Comparison of ENCODE assay signal across 31 mouse cellular contexts in genomic region chr7:134229899-134230298, GRCm38 (mm10). TPM values are rescaled to one million over a fixed set of nuclear protein-coding genes. Genes with fewer than 3 reads are reported as not detected.
DNase-seq lines count a peak whose midpoint lies in the region; ATAC-seq and TF ChIP-seq lines count a peak whose summit lies in the region.
"Had no signal": no experiment of that assay in that cellular context is flagged by ENCODE, and none has a peak within 500 bp of the region (broad histone marks: within the 10 kb centered on the region; RNA-seq: fewer than 3 reads in every experiment).

No protein-coding gene starts in this region.

- H3K27me3 ChIP-seq in hindbrain, embryonic 10.5 days (ENCODE audit: insufficient read depth, poor library complexity, severe bottlenecking), result peaks cover 21% of the 10 kb centered on the region
- H3K27me3 ChIP-seq in hindbrain, embryonic 12.5 days, result peaks cover 12% of the 10 kb centered on the region
- H3K27me3 ChIP-seq in liver, embryonic 11.5 days (replicated peaks; ENCODE audit: control insufficient read depth, insufficient read depth, low read length), result peaks cover 16% of the 10 kb centered on the region
- H3K27me3 ChIP-seq in liver, postnatal 0 days (ENCODE audit: insufficient read depth, low read length), result peaks cover 14% of the 10 kb centered on the region
- H3K27me3 ChIP-seq in liver, embryonic 12.5 days (replicated peaks), result peaks cover 18% of the 10 kb centered on the region

- H3K4me3 ChIP-seq in hindbrain, embryonic 10.5 days, result no peak overlapping the region
- no peak overlapping the region for H3K4me3 ChIP-seq in hindbrain, embryonic 12.5 days
- H3K4me3 ChIP-seq in liver, embryonic 11.5 days (ENCODE audit: low read depth, low read length), result no peak overlapping the region
- no peak overlapping the region for H3K4me3 ChIP-seq in liver, postnatal 0 days (ENCODE audit: low read depth, low read length)
- H3K4me3 ChIP-seq in embryonic fibroblast, embryonic 13.5 days (ENCODE audit: insufficient read depth, low read length), result no peak overlapping the region
- H3K4me3 ChIP-seq in liver, embryonic 12.5 days, result no peak overlapping the region
- H3K4me3 ChIP-seq: embryonic facial prominence, embryonic 12.5 days; gastrocnemius, adult 2 months; intestine, embryonic 15.5 days; megakaryocyte, embryonic 14.5 days; midbrain, embryonic 12.5 days; myocyte; neural tube, embryonic 13.5 days had no signal

- H3K9ac ChIP-seq in hindbrain, embryonic 12.5 days, result no peak overlapping the region
- H3K9ac ChIP-seq in liver, embryonic 11.5 days (ENCODE audit: low read depth, low read length), result no peak overlapping the region
- no peak overlapping the region for H3K9ac ChIP-seq in liver, postnatal 0 days (replicated peaks)
- H3K9ac ChIP-seq in liver, embryonic 12.5 days, result no peak overlapping the region
- H3K9ac ChIP-seq: embryonic facial prominence, embryonic 12.5 days; intestine, embryonic 15.5 days; midbrain, embryonic 12.5 days; neural tube, embryonic 13.5 days had no signal

- H3K27ac ChIP-seq in hindbrain, embryonic 10.5 days, result 0 out of 2 replicates have a peak overlapping the region, but pooled peaks have one; percentile 45
- no peak overlapping the region for H3K27ac ChIP-seq in hindbrain, embryonic 12.5 days
- peak overlapping the region; percentile 43; the same call in 1 of the 2 replicates for H3K27ac ChIP-seq in liver, embryonic 11.5 days (ENCODE audit: low read depth, low read length)
- no peak overlapping the region for H3K27ac ChIP-seq in liver, postnatal 0 days (ENCODE audit: low read depth)
- H3K27ac ChIP-seq in embryonic fibroblast, embryonic 13.5 days (ENCODE audit: insufficient read depth, low read length), result peak overlapping the region; percentile 56
- 0 out of 2 replicates have a peak overlapping the region, but pooled peaks have one; percentile 45 for H3K27ac ChIP-seq in liver, embryonic 12.5 days
- H3K27ac ChIP-seq: embryonic facial prominence, embryonic 12.5 days; gastrocnemius, adult 2 months; hindbrain, postnatal 0 days; intestine, embryonic 15.5 days; midbrain, embryonic 12.5 days; neural tube, embryonic 13.5 days; stomach, postnatal 0 days had no signal

- H3K36me3 ChIP-seq in hindbrain, embryonic 10.5 days, result no peaks in the 10 kb centered on the region
- H3K36me3 ChIP-seq in hindbrain, embryonic 12.5 days, result no peaks in the 10 kb centered on the region
- H3K36me3 ChIP-seq in liver, embryonic 11.5 days (ENCODE audit: control insufficient read depth, insufficient read depth, low read length), result no peaks in the 10 kb centered on the region
- H3K36me3 ChIP-seq in liver, postnatal 0 days (replicated peaks; ENCODE audit: insufficient read depth, low read length), result no peaks in the 10 kb centered on the region
- no peaks in the 10 kb centered on the region for H3K36me3 ChIP-seq in liver, embryonic 12.5 days
- H3K36me3 ChIP-seq: embryonic facial prominence, embryonic 12.5 days; intestine, embryonic 15.5 days; midbrain, embryonic 12.5 days; neural tube, embryonic 13.5 days had no signal

- no peak for ATAC-seq in hindbrain, embryonic 12.5 days (ENCODE audit: low FRiP score)
- no peak for ATAC-seq in liver, embryonic 11.5 days (replicated peaks; ENCODE audit: low FRiP score)
- no peak for ATAC-seq in liver, postnatal 0 days
- no peak for ATAC-seq in liver, embryonic 12.5 days
- ATAC-seq: forebrain, embryonic 16.5 days; hindbrain, postnatal 0 days; intestine, embryonic 15.5 days had no signal

- no peak for TF ChIP-seq EP300 in liver, postnatal 0 days (IDR thresholded peaks at IDR 0.05; ENCODE audit: low read depth)

- peaks cover 34% of the 10 kb centered on the region for H3K4me1 ChIP-seq in hindbrain, embryonic 10.5 days (replicated peaks)
- peaks cover 17% of the 10 kb centered on the region for H3K4me1 ChIP-seq in hindbrain, embryonic 12.5 days
- 0 out of 2 replicates have a peak, but pooled peaks cover 2% of the 10 kb centered on the region for H3K4me1 ChIP-seq in liver, embryonic 11.5 days (replicated peaks; ENCODE audit: control insufficient read depth, insufficient read depth, low read length)
- H3K4me1 ChIP-seq in liver, postnatal 0 days (ENCODE audit: insufficient read depth), result no peaks in the 10 kb centered on the region; the same call in 1 of the 2 replicates
- H3K4me1 ChIP-seq in embryonic fibroblast, embryonic 13.5 days (ENCODE audit: control insufficient read depth, insufficient read depth, low read length), result peaks cover 19% of the 10 kb centered on the region
- H3K4me1 ChIP-seq in liver, embryonic 12.5 days, result no peaks in the 10 kb centered on the region; the same call in 1 of the 2 replicates
- H3K4me1 ChIP-seq: megakaryocyte, embryonic 14.5 days had no signal

- TF ChIP-seq POLR2A in embryonic fibroblast, embryonic 13.5 days (IDR thresholded peaks at IDR 0.05; ENCODE audit: low read depth, low read length), result no peak

- H3K4me2 ChIP-seq in hindbrain, embryonic 12.5 days (replicated peaks), result no peak overlapping the region
- no peak overlapping the region for H3K4me2 ChIP-seq in liver, embryonic 11.5 days
- H3K4me2 ChIP-seq in liver, postnatal 0 days (ENCODE audit: low read depth, low read length), result no peak overlapping the region
- H3K4me2 ChIP-seq in liver, embryonic 12.5 days, result no peak overlapping the region
- H3K4me2 ChIP-seq: embryonic facial prominence, embryonic 12.5 days; heart, embryonic 11.5 days; intestine, embryonic 15.5 days; midbrain, embryonic 12.5 days; neural tube, embryonic 13.5 days had no signal

- TF ChIP-seq CTCF in liver, postnatal 0 days (IDR thresholded peaks at IDR 0.05; ENCODE audit: low read depth), result no peak
- no peak for TF ChIP-seq CTCF in embryonic fibroblast, embryonic 13.5 days (IDR thresholded peaks at IDR 0.05; ENCODE audit: borderline replicate concordance, insufficient read depth, low read length)

- H3K9me3 ChIP-seq in hindbrain, embryonic 10.5 days, result no peaks in the 10 kb centered on the region
- no peaks in the 10 kb centered on the region for H3K9me3 ChIP-seq in hindbrain, embryonic 12.5 days (replicated peaks)
- no peaks in the 10 kb centered on the region for H3K9me3 ChIP-seq in liver, embryonic 11.5 days (ENCODE audit: control insufficient read depth, low read length)
- H3K9me3 ChIP-seq in liver, postnatal 0 days (ENCODE audit: low read length), result no peaks in the 10 kb centered on the region
- no peaks in the 10 kb centered on the region for H3K9me3 ChIP-seq in liver, embryonic 12.5 days (replicated peaks)
- H3K9me3 ChIP-seq: embryonic facial prominence, embryonic 12.5 days; intestine, embryonic 15.5 days; megakaryocyte, embryonic 14.5 days; midbrain, embryonic 12.5 days; neural tube, embryonic 13.5 days had no signal

- 91% methylated on average over 2 of the region's 2 CpGs for WGBS in hindbrain, embryonic 10.5 days
- WGBS in hindbrain, embryonic 12.5 days, result 100% methylated on average over 2 of the region's 2 CpGs
- WGBS in liver, embryonic 11.5 days, result 33% methylated on average over 2 of the region's 2 CpGs
- 23% methylated on average over 2 of the region's 2 CpGs for WGBS in liver, postnatal 0 days (ENCODE audit: insufficient replicate concordance)
- 20% methylated on average over 2 of the region's 2 CpGs for WGBS in liver, embryonic 12.5 days (ENCODE audit: insufficient replicate concordance)

- no peak for DNase-seq in hindbrain, embryonic 10.5 days (ENCODE audit: low spot score)
- DNase-seq in liver, embryonic 11.5 days (ENCODE audit: low spot score), result no peak
- no peak for DNase-seq in liver, postnatal 0 days
- DNase-seq: adrenal gland, postnatal 25 days; B cell, adult 2 months; cerebellum, adult 11-12 months; cerebellum, adult 9-11 months; embryo, embryonic 11 days; gastrocnemius, adult 2 months; gastrocnemius, postnatal 36 days; heart, postnatal 10 days; kidney, adult 8-10 months; layer of hippocampus, postnatal 36 days; left cerebral cortex, postnatal 4 days; lung, postnatal 4 days; right cerebral cortex, postnatal 4 days; thymus, adult 18-20 months; thymus, postnatal 4 days had no signal

RNA-seq across cellular contexts. Expression of gene Adam12, which starts 2.0 kb away (rescaled TPM):
- polyA plus RNA-seq in hindbrain, embryonic 10.5 days (2016; fragmentation: Nextera tagmentation; extraction: Ambion mirVana), result 2.0 TPM in 2 replicates
- 3.5 and 6.6 TPM in 2 replicates for polyA plus RNA-seq in hindbrain, embryonic 12.5 days (2016; fragmentation: Nextera tagmentation; extraction: Ambion mirVana)
- polyA plus RNA-seq in liver, embryonic 11.5 days (2014; fragmentation: Nextera tagmentation; extraction: Ambion mirVana), result 11.0 and 11.8 TPM in 2 replicates
- 0.93 and 1.1 TPM in 2 replicates for polyA plus RNA-seq in liver, postnatal 0 days (2015; fragmentation: Nextera tagmentation; extraction: Ambion mirVana)
- polyA plus RNA-seq in embryonic fibroblast, embryonic 13.5 days (2011; ENCODE audit: insufficient read length, low read depth, missing spikeins), result 76.7 and 104 TPM in 2 replicates
- polyA plus RNA-seq in liver, embryonic 12.5 days (2016; fragmentation: Nextera tagmentation; extraction: Ambion mirVana), result 6.4 and 6.5 TPM in 2 replicates

Comparison
In these comparisons a context has a peak if more than half of its experiments do, and no peak if none do; other contexts are left out.
1. H3K27ac ChIP-seq: peak in hindbrain, embryonic 10.5 days (single experiment), liver, embryonic 11.5 days (single experiment), embryonic fibroblast, embryonic 13.5 days (single experiment) and liver, embryonic 12.5 days (single experiment); none in hindbrain, embryonic 12.5 days (single experiment) and liver, postnatal 0 days (single experiment).